Mouse (Mus musculus): ENCODE measurements around the gene Tceal1. TPM values are rescaled to one million over a fixed set of nuclear protein-coding genes. Genes with fewer than 3 reads are reported as not detected.
A peak's percentile ranks its signal among the peaks of the same experiment; 100 is the strongest.
"Not testable (repeated sequence)": the region's sequence is repeated elsewhere in the genome, so short reads cannot be mapped to it uniquely, and the experiment has no call there.

Gene Tceal1
- polyA plus RNA-seq, 1 experiment from 2014 or later: 12.3 TPM

DNA sequence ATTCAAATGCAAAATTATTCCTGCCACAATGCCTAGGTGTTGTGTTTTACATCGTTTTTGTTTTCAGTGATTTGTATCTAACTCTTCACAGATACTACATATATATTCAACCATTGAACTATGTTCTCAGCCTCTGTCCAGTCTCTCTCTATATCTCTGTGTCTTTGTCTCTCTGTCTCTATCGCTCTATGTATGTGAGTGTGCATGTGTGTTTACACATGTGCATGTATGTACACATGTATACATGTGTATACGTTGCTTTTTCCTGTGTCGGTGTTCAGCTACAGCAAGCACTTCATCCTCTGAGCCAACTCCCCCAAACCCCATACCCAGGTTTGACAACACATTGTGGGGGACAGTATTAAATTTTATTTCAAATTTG is 15.5 kb upstream of the Tceal1 start:
- no peak overlapping the region for H3K4me2 ChIP-seq (replicated peaks; ENCODE audit: low read depth, low read length)
- H3K36me3 ChIP-seq (ENCODE audit: insufficient read depth, low read length): no peaks in the 10 kb centered on the region
- no peak for DNase-seq (ENCODE audit: low spot score)
- no peak for ATAC-seq
- no peak overlapping the region for H3K4me3 ChIP-seq (ENCODE audit: low read depth, low read length)
- no peaks in the 10 kb centered on the region for H3K9me3 ChIP-seq (ENCODE audit: low read length)
- no peak overlapping the region for H3K27ac ChIP-seq (ENCODE audit: low read length)
- no peaks in the 10 kb centered on the region for H3K27me3 ChIP-seq (replicated peaks; ENCODE audit: insufficient read depth, low read length)
- H3K4me1 ChIP-seq (ENCODE audit: insufficient read depth, low read depth, low read length): no peaks in the 10 kb centered on the region
- 78% methylated on average over 4 of the region's 4 CpGs for WGBS
- TF ChIP-seq CTCF (IDR thresholded peaks at IDR 0.05) (no peak), EP300 (IDR thresholded peaks at IDR 0.05) (no peak)
- no peak overlapping the region for H3K9ac ChIP-seq (replicated peaks; ENCODE audit: low read depth)

DNA sequence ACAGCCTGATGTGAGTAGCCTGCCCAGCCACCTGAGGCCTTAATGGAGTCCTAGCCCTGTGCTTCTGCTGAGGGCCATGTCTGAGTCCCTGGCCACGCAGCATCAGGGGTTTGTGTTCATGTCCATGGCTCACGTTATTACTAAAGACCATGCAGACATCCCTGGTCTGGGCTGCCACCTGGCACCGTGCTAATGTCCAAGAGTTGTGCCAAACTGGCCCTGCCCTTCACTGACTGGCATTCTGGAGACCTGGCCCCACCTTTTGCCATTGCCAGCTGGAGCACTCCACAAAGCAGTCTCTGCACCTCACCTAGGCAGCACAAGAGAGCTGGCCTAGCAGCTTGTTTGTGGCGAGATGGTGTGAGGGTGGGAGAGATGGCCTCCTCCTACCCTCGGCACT is 14.6 kb upstream of the Tceal1 start:
- Histone ChIP-seq H3K4me1 (ENCODE audit: insufficient read depth, low read depth, low read length) (no peaks in the 10 kb centered on the region), H3K27me3 (replicated peaks; ENCODE audit: insufficient read depth, low read length) (no peaks in the 10 kb centered on the region), H3K9me3 (ENCODE audit: low read length) (no peaks in the 10 kb centered on the region), H3K27ac (ENCODE audit: low read length) (no peak overlapping the region), H3K4me3 (ENCODE audit: low read depth, low read length) (no peak overlapping the region), H3K4me2 (replicated peaks; ENCODE audit: low read depth, low read length) (no peak overlapping the region), H3K9ac (replicated peaks; ENCODE audit: low read depth) (no peak overlapping the region), H3K36me3 (ENCODE audit: insufficient read depth, low read length) (no peaks in the 10 kb centered on the region)
- no peak for TF ChIP-seq EP300 (IDR thresholded peaks at IDR 0.05)
- TF ChIP-seq CTCF (IDR thresholded peaks at IDR 0.05): no peak
- DNase-seq (ENCODE audit: low spot score) (no peak), ATAC-seq (no peak)
- WGBS: 79% methylated on average over 5 of the region's 5 CpGs

DNA sequence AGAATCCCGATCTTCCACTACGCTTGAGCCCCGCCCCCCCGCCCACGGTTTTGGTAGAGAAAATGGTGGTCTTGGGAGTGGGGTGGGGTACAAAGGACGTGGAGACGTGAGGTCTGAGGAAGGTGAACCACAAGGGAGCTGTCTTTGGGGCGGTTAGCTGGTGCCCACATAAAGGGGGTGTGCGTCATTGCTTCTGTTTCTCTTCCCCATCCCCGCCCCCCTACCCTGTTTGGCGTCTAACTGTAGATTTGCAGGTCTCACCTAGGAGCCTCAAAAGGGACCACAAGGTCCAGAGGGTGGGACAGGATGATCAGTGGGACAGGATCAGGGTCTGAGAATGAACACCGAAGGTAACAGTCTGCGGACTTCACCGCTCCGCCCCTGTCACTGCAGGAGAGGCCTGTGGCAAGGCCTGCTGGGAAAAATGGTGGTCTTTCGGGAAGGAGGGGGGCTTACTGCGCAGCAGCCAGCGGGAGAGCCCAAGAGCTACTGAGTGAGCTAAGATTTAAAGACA is 443 bp downstream of the Tceal1 start:
- no peaks in the 10 kb centered on the region for H3K9me3 ChIP-seq (ENCODE audit: low read length)
- peak overlapping the region; percentile 50 for H3K4me3 ChIP-seq (ENCODE audit: low read depth, low read length)
- peak overlapping the region; percentile 57 for H3K4me2 ChIP-seq (replicated peaks; ENCODE audit: low read depth, low read length)
- ATAC-seq (peak; percentile 88), DNase-seq (ENCODE audit: low spot score) (peak; percentile 58)
- peak overlapping the region; percentile 48 for H3K9ac ChIP-seq (replicated peaks; ENCODE audit: low read depth)
- no peaks in the 10 kb centered on the region for H3K27me3 ChIP-seq (replicated peaks; ENCODE audit: insufficient read depth, low read length)
- no peak for TF ChIP-seq CTCF (IDR thresholded peaks at IDR 0.05)
- TF ChIP-seq EP300 (IDR thresholded peaks at IDR 0.05): no peak; the same call in 1 of the 2 replicates
- H3K27ac ChIP-seq (ENCODE audit: low read length): peak overlapping the region; percentile 68
- 14% methylated on average over 18 of the region's 18 CpGs for WGBS
- no peaks in the 10 kb centered on the region for H3K4me1 ChIP-seq (ENCODE audit: insufficient read depth, low read depth, low read length)
- no peaks in the 10 kb centered on the region for H3K36me3 ChIP-seq (ENCODE audit: insufficient read depth, low read length)

DNA sequence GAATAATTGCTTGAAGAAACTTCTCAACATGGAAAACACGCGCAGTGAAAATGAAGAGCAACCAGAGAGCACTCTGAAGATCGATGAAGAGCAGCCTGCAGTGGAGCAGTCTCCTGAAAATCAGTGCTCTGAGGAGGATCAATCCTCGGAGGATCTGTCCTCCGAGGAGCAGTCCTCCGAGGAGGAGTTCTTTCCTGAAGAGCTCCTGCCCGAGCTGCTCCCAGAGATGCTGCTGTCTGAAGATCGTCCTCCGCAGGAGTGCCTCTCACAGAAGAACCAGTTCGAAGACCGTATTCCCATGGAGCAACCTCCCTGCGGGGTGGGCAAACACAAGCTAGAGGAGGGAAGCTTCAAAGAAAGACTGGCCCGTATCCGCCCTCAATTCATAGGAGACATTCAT is 1.0 kb downstream of the Tceal1 start:
- Histone ChIP-seq H3K27me3 (replicated peaks; ENCODE audit: insufficient read depth, low read length) (no peaks in the 10 kb centered on the region), H3K9me3 (ENCODE audit: low read length) (no peaks in the 10 kb centered on the region), H3K4me3 (ENCODE audit: low read depth, low read length) (peak overlapping the region; percentile 50), H3K4me2 (replicated peaks; ENCODE audit: low read depth, low read length) (peak overlapping the region; percentile 57), H3K36me3 (ENCODE audit: insufficient read depth, low read length) (no peaks in the 10 kb centered on the region), H3K4me1 (ENCODE audit: insufficient read depth, low read depth, low read length) (no peaks in the 10 kb centered on the region), H3K9ac (replicated peaks; ENCODE audit: low read depth) (peak overlapping the region; percentile 48), H3K27ac (ENCODE audit: low read length) (peak overlapping the region; percentile 68)
- no peak for DNase-seq (ENCODE audit: low spot score)
- no peak for TF ChIP-seq CTCF (IDR thresholded peaks at IDR 0.05)
- TF ChIP-seq EP300 (IDR thresholded peaks at IDR 0.05): no peak
- ATAC-seq: no peak
- 23% methylated on average over 14 of the region's 14 CpGs for WGBS

DNA sequence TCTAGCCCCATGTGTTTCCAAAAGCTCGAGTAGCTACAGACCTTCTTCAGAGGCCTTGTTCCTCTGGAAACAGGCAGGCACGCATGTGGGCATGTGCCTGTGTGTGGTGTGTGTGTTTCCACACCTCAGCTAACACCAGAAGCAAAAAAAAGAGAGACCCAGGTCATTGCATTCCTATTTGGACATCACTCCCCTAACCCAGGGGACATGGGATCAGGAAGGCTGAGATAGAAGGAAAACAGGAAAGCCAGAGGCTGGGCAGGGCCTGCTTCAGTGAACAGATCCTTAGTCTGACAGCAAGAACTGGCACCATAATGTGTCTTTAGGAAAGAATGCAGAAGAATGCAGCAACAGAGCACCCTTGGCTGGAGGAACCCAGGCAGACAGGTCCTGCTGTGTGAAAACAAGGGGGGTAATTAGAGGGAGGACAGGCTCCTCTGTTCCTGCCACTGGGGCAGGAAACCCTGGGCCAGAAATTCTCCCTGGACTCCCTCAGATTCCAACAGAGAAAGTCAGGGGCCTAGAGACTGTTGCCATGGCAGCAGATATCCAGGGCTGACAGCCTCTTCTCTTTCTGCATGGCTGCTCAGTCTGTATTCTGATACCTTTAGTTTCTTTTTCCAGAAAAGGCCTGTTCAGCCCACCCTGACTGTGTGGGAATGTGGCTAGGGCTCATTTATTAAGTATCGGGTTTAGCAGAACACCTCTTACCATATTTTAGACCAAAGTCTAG is 7.1 kb downstream of the Tceal1 start:
- H3K27ac ChIP-seq (ENCODE audit: low read length); ATAC-seq: not testable (repeated sequence)
- 55% methylated on average over 2 of the region's 3 CpGs for WGBS

DNA sequence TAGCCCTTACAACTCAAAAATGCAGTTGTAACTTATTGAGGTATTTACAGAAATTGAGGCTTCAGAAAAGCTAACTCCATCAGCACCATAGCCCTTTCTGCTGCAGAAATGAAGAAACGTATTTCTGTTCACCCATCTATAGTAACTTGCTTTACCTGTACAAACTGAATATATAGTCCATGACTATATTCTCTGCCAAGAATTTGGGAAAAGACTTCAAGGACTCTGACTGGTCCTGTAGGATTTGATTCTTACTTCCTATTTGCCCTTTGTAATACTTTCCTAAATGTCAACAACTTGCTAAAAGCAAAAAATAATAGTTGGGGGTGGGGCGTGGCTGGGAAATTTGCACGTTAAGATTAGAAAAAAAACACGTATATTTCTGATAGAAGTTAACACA is 24.2 kb downstream of the Tceal1 start:
- no peak overlapping the region for H3K27ac ChIP-seq (ENCODE audit: low read length)
- no peaks in the 10 kb centered on the region for H3K27me3 ChIP-seq (replicated peaks; ENCODE audit: insufficient read depth, low read length)
- no peaks in the 10 kb centered on the region for H3K4me1 ChIP-seq (ENCODE audit: insufficient read depth, low read depth, low read length)
- TF ChIP-seq CTCF (IDR thresholded peaks at IDR 0.05) (no peak), EP300 (IDR thresholded peaks at IDR 0.05) (no peak)
- H3K36me3 ChIP-seq (ENCODE audit: insufficient read depth, low read length): no peaks in the 10 kb centered on the region
- H3K9ac ChIP-seq (replicated peaks; ENCODE audit: low read depth): no peak overlapping the region
- no peak overlapping the region for H3K4me3 ChIP-seq (ENCODE audit: low read depth, low read length)
- 67% methylated on average over 4 of the region's 4 CpGs for WGBS
- DNase-seq (ENCODE audit: low spot score) (no peak), ATAC-seq (no peak)
- no peak overlapping the region for H3K4me2 ChIP-seq (replicated peaks; ENCODE audit: low read depth, low read length)
- H3K9me3 ChIP-seq (ENCODE audit: low read length): no peaks in the 10 kb centered on the region

More for the DNA sequence above, 7.1 kb downstream of the Tceal1 start:
- H3K36me3 ChIP-seq (ENCODE audit: insufficient read depth, low read length); H3K9me3 ChIP-seq (ENCODE audit: low read length); H3K4me1 ChIP-seq (ENCODE audit: insufficient read depth, low read depth, low read length); DNase-seq (ENCODE audit: low spot score); H3K27me3 ChIP-seq (replicated peaks; ENCODE audit: insufficient read depth, low read length); H3K4me2 ChIP-seq (replicated peaks; ENCODE audit: low read depth, low read length); H3K9ac ChIP-seq (replicated peaks; ENCODE audit: low read depth); H3K4me3 ChIP-seq (ENCODE audit: low read depth, low read length): not testable (repeated sequence)
